Mouse (Mus musculus): ENCODE measurements around the gene Dusp22. TPM values are rescaled to one million over a fixed set of nuclear protein-coding genes. Genes with fewer than 3 reads are reported as not detected.

The Dusp22 gene
- polyA plus RNA-seq, 1 experiment, result 8.9 TPM

DNA sequence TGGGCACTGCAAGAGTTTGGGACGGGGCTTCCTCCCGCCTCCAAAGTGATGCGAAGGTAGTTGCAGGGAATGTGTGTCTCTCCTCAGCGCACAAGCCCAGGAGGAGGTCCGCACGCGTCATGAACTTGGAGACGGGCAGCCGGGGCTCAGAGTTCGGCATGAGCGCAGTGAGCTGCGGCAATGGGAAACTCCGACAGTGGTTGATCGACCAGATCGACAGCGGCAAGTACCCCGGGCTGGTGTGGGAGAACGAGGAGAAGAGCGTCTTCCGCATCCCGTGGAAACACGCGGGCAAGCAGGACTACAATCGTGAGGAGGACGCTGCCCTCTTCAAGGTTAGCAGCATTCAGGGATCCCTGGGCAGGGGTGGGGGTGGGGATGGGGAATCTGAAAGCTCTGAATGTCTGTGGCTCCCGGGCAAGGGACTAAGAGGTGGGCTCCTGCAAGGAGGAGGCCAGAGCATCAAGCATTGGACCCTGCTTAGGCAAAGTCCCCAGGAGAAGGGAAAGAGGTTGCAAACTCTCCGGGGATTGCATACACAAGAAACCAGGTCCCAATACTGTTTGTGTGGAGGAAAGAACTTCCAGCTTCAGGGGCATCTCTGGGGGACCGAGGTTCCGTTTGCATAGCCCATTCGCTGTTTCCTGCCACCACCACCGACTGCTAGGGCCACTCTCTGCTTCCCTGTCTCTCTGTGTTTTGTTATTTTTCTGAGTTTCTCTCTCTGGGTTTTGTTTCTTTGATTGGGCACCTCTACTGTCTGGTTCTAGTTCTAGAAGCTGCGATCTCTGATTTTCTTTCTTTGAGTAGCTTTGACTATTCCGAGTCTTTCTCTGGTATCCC, 90.9 kb downstream of the Dusp22 start:
- 6% methylated on average over 33 of the region's 33 CpGs for WGBS
- H3K27ac ChIP-seq (ENCODE audit: control insufficient read depth, insufficient read depth, low read depth, low read length, poor library complexity), result peak overlapping the region; percentile 55
- TF ChIP-seq CTCF (IDR thresholded peaks at IDR 0.05; ENCODE audit: control insufficient read depth, insufficient read depth, low read length) (no peak), POLR2A (IDR thresholded peaks at IDR 0.05; ENCODE audit: borderline replicate concordance, control insufficient read depth, low read depth, low read length) (no peak)
- peak overlapping the region; percentile 88 for H3K4me3 ChIP-seq (replicated peaks; ENCODE audit: control insufficient read depth, low read depth, low read length)
- no peaks in the 10 kb centered on the region; the same call in 1 of the 2 replicates for H3K4me1 ChIP-seq (ENCODE audit: control insufficient read depth, insufficient read depth, low read length)

- Histone ChIP-seq H3K4me3 (replicated peaks; ENCODE audit: control insufficient read depth, low read depth, low read length) (peak overlapping the region; percentile 27), H3K27ac (ENCODE audit: control insufficient read depth, insufficient read depth, low read depth, low read length, poor library complexity) (peak overlapping the region; percentile 39), H3K4me1 (ENCODE audit: control insufficient read depth, insufficient read depth, low read length) (no peaks in the 10 kb centered on the region; the same call in 1 of the 2 replicates)
- TF ChIP-seq CTCF (IDR thresholded peaks at IDR 0.05; ENCODE audit: control insufficient read depth, insufficient read depth, low read length) (no peak), POLR2A (IDR thresholded peaks at IDR 0.05; ENCODE audit: borderline replicate concordance, control insufficient read depth, low read depth, low read length) (no peak)
- 62% methylated on average over 6 of the region's 6 CpGs for WGBS
These were observed 91.4 kb downstream of the Dusp22 start for GRCm38 (mm10) chr13:30751304-30751580.

DNA sequence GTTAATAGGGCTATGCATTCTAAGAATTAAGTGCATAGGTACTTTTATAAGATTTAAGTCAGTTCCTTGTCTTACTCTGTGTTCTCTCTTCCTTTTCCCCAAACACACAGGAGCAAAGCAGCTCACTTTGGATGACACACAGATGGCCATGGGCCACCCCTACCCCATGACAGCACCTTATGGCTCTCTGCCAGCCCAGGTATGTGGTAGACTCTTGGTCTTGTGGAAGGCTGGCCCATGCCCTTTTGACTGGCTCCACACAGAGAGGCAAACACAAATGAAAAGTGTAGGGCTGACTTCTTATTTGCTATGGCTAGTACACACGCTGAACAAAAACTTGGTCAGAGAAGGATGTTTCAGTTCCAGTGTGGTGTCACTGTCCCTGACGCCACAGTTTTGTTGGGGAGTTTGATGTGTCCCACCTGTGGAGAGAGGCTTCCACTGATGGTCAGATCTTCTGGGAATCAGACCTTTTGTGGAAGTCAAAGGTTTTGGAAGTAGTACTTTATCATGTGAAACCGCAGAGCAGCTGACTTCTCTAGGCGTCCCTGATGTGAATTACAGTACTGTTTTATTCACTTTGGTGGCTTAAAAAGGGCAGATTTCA, 92.9 kb downstream of the Dusp22 start:
- WGBS, result 74% methylated on average over 4 of the region's 4 CpGs
- no peak for TF ChIP-seq POLR2A (IDR thresholded peaks at IDR 0.05; ENCODE audit: borderline replicate concordance, control insufficient read depth, low read depth, low read length)
- no peak overlapping the region for H3K27ac ChIP-seq (ENCODE audit: control insufficient read depth, insufficient read depth, low read depth, low read length, poor library complexity)

GRCm38 (mm10) chr13:30753441-30753840, 93.6 kb downstream of the Dusp22 start:
- TF ChIP-seq POLR2A (IDR thresholded peaks at IDR 0.05; ENCODE audit: borderline replicate concordance, control insufficient read depth, low read depth, low read length) (no peak), CTCF (IDR thresholded peaks at IDR 0.05; ENCODE audit: control insufficient read depth, insufficient read depth, low read length) (no peak)
- H3K4me3 ChIP-seq (replicated peaks; ENCODE audit: control insufficient read depth, low read depth, low read length), result no peak overlapping the region
- no peaks in the 10 kb centered on the region; the same call in 1 of the 2 replicates for H3K4me1 ChIP-seq (ENCODE audit: control insufficient read depth, insufficient read depth, low read length)
- 77% methylated on average over 3 of the region's 3 CpGs for WGBS
- no peak overlapping the region for H3K27ac ChIP-seq (ENCODE audit: control insufficient read depth, insufficient read depth, low read depth, low read length, poor library complexity)

More for the DNA sequence above, 92.9 kb downstream of the Dusp22 start:
- H3K4me3 ChIP-seq (replicated peaks; ENCODE audit: control insufficient read depth, low read depth, low read length), result no peak overlapping the region
- H3K4me1 ChIP-seq (ENCODE audit: control insufficient read depth, insufficient read depth, low read length), result no peaks in the 10 kb centered on the region; the same call in 1 of the 2 replicates

DNA sequence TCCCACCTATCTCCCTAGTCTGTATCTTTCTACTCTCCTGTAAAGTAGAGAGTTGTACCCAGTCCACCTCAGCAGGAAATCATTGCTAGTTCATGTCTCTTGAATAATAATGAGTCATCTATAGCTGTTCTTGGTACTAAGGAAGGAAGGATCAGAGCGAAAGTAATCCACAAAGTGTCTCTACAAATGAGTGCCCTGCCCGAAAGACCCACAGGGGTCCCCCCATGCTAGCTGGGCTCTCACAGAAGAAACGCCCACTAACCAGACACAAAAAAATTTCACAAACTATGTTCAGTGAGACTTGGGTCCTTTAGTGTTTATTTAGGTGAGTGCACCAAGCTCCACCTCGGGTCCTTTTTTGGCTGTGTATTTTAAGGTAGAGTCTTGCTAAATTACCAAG, 94.3 kb downstream of the Dusp22 start:
- Histone ChIP-seq H3K4me3 (replicated peaks; ENCODE audit: control insufficient read depth, low read depth, low read length) (no peak overlapping the region), H3K27ac (ENCODE audit: control insufficient read depth, insufficient read depth, low read depth, low read length, poor library complexity) (no peak overlapping the region), H3K4me1 (ENCODE audit: control insufficient read depth, insufficient read depth, low read length) (no peaks in the 10 kb centered on the region; the same call in 1 of the 2 replicates)
- TF ChIP-seq CTCF (IDR thresholded peaks at IDR 0.05; ENCODE audit: control insufficient read depth, insufficient read depth, low read length) (no peak), POLR2A (IDR thresholded peaks at IDR 0.05; ENCODE audit: borderline replicate concordance, control insufficient read depth, low read depth, low read length) (no peak)
- 75% methylated on average over 4 of the region's 4 CpGs for WGBS

DNA sequence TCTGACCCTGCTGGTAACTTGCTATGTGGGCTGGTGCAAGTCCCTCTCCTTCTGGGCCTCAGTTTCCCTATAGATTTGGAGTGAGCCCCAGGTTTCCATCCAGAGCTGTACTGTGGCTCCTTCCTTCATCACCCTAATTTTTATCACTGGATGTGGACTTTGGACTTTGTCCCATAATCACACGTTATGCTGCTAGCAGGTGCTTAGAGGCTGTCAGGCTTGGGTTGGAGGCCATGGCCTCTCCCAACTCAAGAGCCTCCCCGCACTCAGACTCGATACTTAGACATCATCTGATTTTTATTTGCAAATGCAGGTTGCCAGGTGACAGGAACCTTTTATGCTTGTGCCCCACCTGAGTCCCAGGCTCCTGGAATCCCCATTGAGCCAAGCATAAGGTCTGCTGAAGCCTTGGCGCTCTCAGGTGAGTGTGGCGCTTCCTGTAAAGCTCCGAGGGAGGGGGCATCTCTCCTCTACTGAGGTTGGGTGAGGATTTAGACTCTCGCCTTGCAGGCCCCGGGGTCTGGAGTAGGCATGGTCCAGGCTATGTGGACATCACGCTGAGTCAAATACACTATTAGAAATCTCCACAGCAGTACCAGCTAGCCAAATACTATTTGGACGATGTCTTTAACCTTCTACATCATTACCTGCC, 95.2 kb downstream of the Dusp22 start:
- no peak overlapping the region for H3K27ac ChIP-seq (ENCODE audit: control insufficient read depth, insufficient read depth, low read depth, low read length, poor library complexity)
- no peak for TF ChIP-seq POLR2A (IDR thresholded peaks at IDR 0.05; ENCODE audit: borderline replicate concordance, control insufficient read depth, low read depth, low read length)
- no peak for TF ChIP-seq CTCF (IDR thresholded peaks at IDR 0.05; ENCODE audit: control insufficient read depth, insufficient read depth, low read length)
- 85% methylated on average over 10 of the region's 10 CpGs for WGBS

DNA sequence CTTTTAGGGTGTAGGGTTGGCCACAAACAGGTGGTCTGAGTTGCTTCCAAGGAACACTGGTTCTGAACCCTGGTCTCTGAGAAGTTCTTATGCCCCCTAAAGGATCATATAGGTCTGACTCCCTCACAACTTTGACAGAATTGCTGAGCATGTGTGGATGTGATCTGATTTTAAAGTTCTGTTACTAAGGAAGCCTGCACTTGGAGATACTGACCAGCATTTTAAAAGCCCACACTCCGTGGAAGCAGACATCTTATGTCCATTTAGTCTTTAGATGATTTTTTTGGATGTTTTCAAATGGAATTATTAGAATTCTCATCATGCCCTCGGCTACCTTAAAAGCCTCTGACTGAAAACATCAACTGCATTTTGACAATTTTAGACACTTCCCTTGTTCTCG, 95.8 kb downstream of the Dusp22 start:
- WGBS, result 46% methylated on average over 3 of the region's 3 CpGs
- TF ChIP-seq CTCF (IDR thresholded peaks at IDR 0.05; ENCODE audit: control insufficient read depth, insufficient read depth, low read length) (no peak), POLR2A (IDR thresholded peaks at IDR 0.05; ENCODE audit: borderline replicate concordance, control insufficient read depth, low read depth, low read length) (no peak)
- Histone ChIP-seq H3K4me3 (replicated peaks; ENCODE audit: control insufficient read depth, low read depth, low read length) (no peak overlapping the region), H3K4me1 (ENCODE audit: control insufficient read depth, insufficient read depth, low read length) (no peaks in the 10 kb centered on the region; the same call in 1 of the 2 replicates), H3K27ac (ENCODE audit: control insufficient read depth, insufficient read depth, low read depth, low read length, poor library complexity) (no peak overlapping the region)

More for the DNA sequence above, 95.2 kb downstream of the Dusp22 start:
- H3K4me3 ChIP-seq (replicated peaks; ENCODE audit: control insufficient read depth, low read depth, low read length), result no peak overlapping the region
- no peaks in the 10 kb centered on the region; the same call in 1 of the 2 replicates for H3K4me1 ChIP-seq (ENCODE audit: control insufficient read depth, insufficient read depth, low read length)

GRCm38 (mm10) chr13:30755998-30756639, 96.3 kb downstream of the Dusp22 start:
- Histone ChIP-seq H3K4me1 (ENCODE audit: control insufficient read depth, insufficient read depth, low read length) (no peaks in the 10 kb centered on the region; the same call in 1 of the 2 replicates), H3K27ac (ENCODE audit: control insufficient read depth, insufficient read depth, low read depth, low read length, poor library complexity) (no peak overlapping the region), H3K4me3 (replicated peaks; ENCODE audit: control insufficient read depth, low read depth, low read length) (no peak overlapping the region)
- TF ChIP-seq POLR2A (IDR thresholded peaks at IDR 0.05; ENCODE audit: borderline replicate concordance, control insufficient read depth, low read depth, low read length) (no peak), CTCF (IDR thresholded peaks at IDR 0.05; ENCODE audit: control insufficient read depth, insufficient read depth, low read length) (no peak)
- 67% methylated on average over 9 of the region's 9 CpGs for WGBS

Data from bone marrow, adult 2 months (tissue).